Mouse (Mus musculus) erythroblast, embryonic 14.5 days (primary cell): ENCODE results near the gene Kcns1.

Source experiments
- GATA1 ChIP-seq: IDR thresholded peaks from 2 replicates; pipeline ENCODE4 v1.6.1; 2012; ENCODE audit warnings: low read length, inconsistent platforms, mixed read lengths
- TAL1 ChIP-seq: IDR thresholded peaks from 3 replicates; pipeline ENCODE4 v1.6.1; 2012; ENCODE audit warnings: low read length, inconsistent platforms, mixed read lengths

- TF ChIP-seq TAL1 = no peak
- TF ChIP-seq GATA1 = no peak
Measured at GRCm38 (mm10) chr2:164180124-164180523, 9.2 kb upstream of the Kcns1 start.
